Comparison of ENCODE assay signal across 8 mouse cellular contexts in genomic region chr17:64579696-64580095, GRCm38 (mm10). TPM values are rescaled to one million over a fixed set of nuclear protein-coding genes. Genes with fewer than 3 reads are reported as not detected.
DNase-seq lines count a peak whose midpoint lies in the region; ATAC-seq and TF ChIP-seq lines count a peak whose summit lies in the region.

No protein-coding gene starts in this region.

- no peaks in the 10 kb centered on the region for H3K9me3 ChIP-seq in liver, embryonic 12.5 days (replicated peaks)
- no peaks in the 10 kb centered on the region for H3K9me3 ChIP-seq in liver, postnatal 0 days (ENCODE audit: low read length)
- no peaks in the 10 kb centered on the region for H3K9me3 ChIP-seq in midbrain, embryonic 10.5 days (replicated peaks)
- no peaks in the 10 kb centered on the region for H3K9me3 ChIP-seq in intestine, embryonic 16.5 days (ENCODE audit: control insufficient read depth, low read length)

- no peak overlapping the region for H3K4me2 ChIP-seq in liver, embryonic 12.5 days
- H3K4me2 ChIP-seq in liver, postnatal 0 days (ENCODE audit: low read depth, low read length): no peak overlapping the region; the same call in 1 of the 2 replicates
- no peak overlapping the region for H3K4me2 ChIP-seq in intestine, embryonic 16.5 days (ENCODE audit: low read depth, low read length)

- ATAC-seq in liver, embryonic 12.5 days: no peak
- ATAC-seq in common myeloid progenitor, adult 5-6 weeks (replicated peaks; ENCODE audit: low read depth, poor library complexity, severe bottlenecking): peak; percentile 75
- no peak for ATAC-seq in liver, postnatal 0 days
- ATAC-seq in intestine, embryonic 16.5 days: no peak

- 23% methylated on average over 8 of the region's 8 CpGs for WGBS in liver, embryonic 12.5 days (ENCODE audit: insufficient replicate concordance)
- 23% methylated on average over 8 of the region's 8 CpGs for WGBS in liver, postnatal 0 days (ENCODE audit: insufficient replicate concordance)
- 85% methylated on average over 8 of the region's 8 CpGs for WGBS in midbrain, embryonic 10.5 days
- WGBS in intestine, embryonic 16.5 days: 59% methylated on average over 8 of the region's 8 CpGs

- H3K36me3 ChIP-seq in liver, embryonic 12.5 days: no peaks in the 10 kb centered on the region
- no peaks in the 10 kb centered on the region for H3K36me3 ChIP-seq in liver, postnatal 0 days (replicated peaks; ENCODE audit: insufficient read depth, low read length)
- no peaks in the 10 kb centered on the region for H3K36me3 ChIP-seq in midbrain, embryonic 10.5 days
- H3K36me3 ChIP-seq in intestine, embryonic 16.5 days (ENCODE audit: control insufficient read depth, insufficient read depth, low read length): no peaks in the 10 kb centered on the region

- H3K27ac ChIP-seq in liver, embryonic 12.5 days: no peak overlapping the region
- H3K27ac ChIP-seq in liver, postnatal 0 days (ENCODE audit: low read depth): no peak overlapping the region
- no peak overlapping the region for H3K27ac ChIP-seq in midbrain, embryonic 10.5 days (replicated peaks)
- H3K27ac ChIP-seq in intestine, embryonic 16.5 days (ENCODE audit: low read length): no peak overlapping the region

- H3K4me1 ChIP-seq in liver, embryonic 12.5 days: 0 out of 2 replicates have a peak, but pooled peaks cover 8% of the 10 kb centered on the region
- peaks cover 19% of the 10 kb centered on the region for H3K4me1 ChIP-seq in liver, postnatal 0 days (ENCODE audit: insufficient read depth)
- peaks cover 19% of the 10 kb centered on the region for H3K4me1 ChIP-seq in midbrain, embryonic 10.5 days
- no peaks in the 10 kb centered on the region; the same call in 1 of the 2 replicates for H3K4me1 ChIP-seq in intestine, embryonic 16.5 days (ENCODE audit: control insufficient read depth, insufficient read depth, low read length)

- TF ChIP-seq CTCF in liver, postnatal 0 days (IDR thresholded peaks at IDR 0.05; ENCODE audit: low read depth): no peak

- no peak for TF ChIP-seq EP300 in liver, postnatal 0 days (IDR thresholded peaks at IDR 0.05; ENCODE audit: low read depth)

- H3K27me3 ChIP-seq in liver, embryonic 12.5 days (replicated peaks): peaks cover 29% of the 10 kb centered on the region
- H3K27me3 ChIP-seq in liver, postnatal 0 days (ENCODE audit: insufficient read depth, low read length): no peaks in the 10 kb centered on the region
- 0 out of 2 replicates have a peak, but pooled peaks cover 4% of the 10 kb centered on the region for H3K27me3 ChIP-seq in midbrain, embryonic 10.5 days (ENCODE audit: low read depth, poor library complexity, severe bottlenecking)
- no peaks in the 10 kb centered on the region for H3K27me3 ChIP-seq in intestine, embryonic 16.5 days (replicated peaks; ENCODE audit: control insufficient read depth, insufficient read depth, low read length)

- no peak overlapping the region for H3K9ac ChIP-seq in liver, embryonic 12.5 days
- no peak overlapping the region for H3K9ac ChIP-seq in liver, postnatal 0 days (replicated peaks)
- H3K9ac ChIP-seq in intestine, embryonic 16.5 days (ENCODE audit: low read depth, low read length): no peak overlapping the region

- peak; percentile 15 for DNase-seq in liver
- peak; percentile 44 for DNase-seq in liver, postnatal 0 days
- peak; percentile 71 to 77 for DNase-seq in spleen, postnatal 36 days (ENCODE audit: low spot score in 2 of 2)
- DNase-seq in heart, adult 8-10 months (ENCODE audit: low spot score): no peak
- DNase-seq in midbrain, embryonic 10.5 days (ENCODE audit: low spot score): no peak

- H3K4me3 ChIP-seq in liver, embryonic 12.5 days: no peak overlapping the region
- no peak overlapping the region for H3K4me3 ChIP-seq in liver, postnatal 0 days (ENCODE audit: low read depth, low read length)
- H3K4me3 ChIP-seq in midbrain, embryonic 10.5 days: no peak overlapping the region
- H3K4me3 ChIP-seq in intestine, embryonic 16.5 days (ENCODE audit: low read length): no peak overlapping the region

RNA-seq across cellular contexts. Expression of gene Man2a1, which starts 20.8 kb away (rescaled TPM):
- polyA plus RNA-seq in liver, embryonic 12.5 days (2016; fragmentation: Nextera tagmentation; extraction: Ambion mirVana): 5.9 and 7.3 TPM in 2 replicates
- 21.5 and 28.1 TPM in 2 replicates for total RNA-seq in common myeloid progenitor, adult 5-6 weeks (2017)
- polyA plus RNA-seq in liver, postnatal 0 days (2015; fragmentation: Nextera tagmentation; extraction: Ambion mirVana): 11.5 and 12.8 TPM in 2 replicates
- 10 to 100 TPM; 13.3 to 19.1 (median 15.7) TPM for total RNA-seq in heart, adult 8-10 months (2022)
- 3.9 and 4.3 TPM in 2 replicates for polyA plus RNA-seq in midbrain, embryonic 10.5 days (2016; fragmentation: Nextera tagmentation; extraction: Ambion mirVana)
- 8.4 and 9.1 TPM in 2 replicates for polyA plus RNA-seq in intestine, embryonic 16.5 days (2015; fragmentation: Nextera tagmentation; extraction: Ambion mirVana)

Comparison
In these comparisons a context has a peak if more than half of its experiments do, and no peak if none do; other contexts are left out.
1. DNase-seq: peak in liver (single experiment), liver, postnatal 0 days (single experiment) and spleen, postnatal 36 days (2 of 2); none in heart, adult 8-10 months (single experiment) and midbrain, embryonic 10.5 days (single experiment).